Mouse (Mus musculus): ENCODE measurements around the gene Catsper2. TPM values are rescaled to one million over a fixed set of nuclear protein-coding genes. Genes with fewer than 3 reads are reported as not detected.

Gene Catsper2
- polyA plus RNA-seq, 1 experiment from 2014 or later, result 3.8 TPM

GRCm38 (mm10) chr2:121370921-121371320, 42.7 kb downstream of the Catsper2 start:
- no peak overlapping the region for H3K9ac ChIP-seq (replicated peaks)
- H3K9me3 ChIP-seq, result no peaks in the 10 kb centered on the region

GRCm38 (mm10) chr2:121368831-121369230, 44.8 kb downstream of the Catsper2 start:
- no peaks in the 10 kb centered on the region for H3K27me3 ChIP-seq
- H3K9me3 ChIP-seq, result no peaks in the 10 kb centered on the region
- ATAC-seq (replicated peaks), result no peak
- H3K27ac ChIP-seq (replicated peaks), result no peak overlapping the region
- H3K4me1 ChIP-seq, result peaks cover 4% of the 10 kb centered on the region; the same call in 1 of the 2 replicates
- H3K9ac ChIP-seq (replicated peaks), result no peak overlapping the region
- 54% methylated on average over 2 of the region's 2 CpGs for WGBS
- H3K4me3 ChIP-seq, result no peak overlapping the region
- no peak overlapping the region for H3K4me2 ChIP-seq (replicated peaks)
- no peaks in the 10 kb centered on the region for H3K36me3 ChIP-seq

More at GRCm38 (mm10) chr2:121370921-121371320, 42.7 kb downstream of the Catsper2 start:
- H3K4me1 ChIP-seq, result peaks cover 4% of the 10 kb centered on the region; the same call in 1 of the 2 replicates
- ATAC-seq (replicated peaks), result no peak
- no peaks in the 10 kb centered on the region for H3K27me3 ChIP-seq
- WGBS, result 93% methylated on average over 5 of the region's 5 CpGs
- no peak overlapping the region for H3K4me2 ChIP-seq (replicated peaks)
- no peaks in the 10 kb centered on the region for H3K36me3 ChIP-seq
- no peak overlapping the region for H3K4me3 ChIP-seq
- no peak overlapping the region for H3K27ac ChIP-seq (replicated peaks)

- no peaks in the 10 kb centered on the region for H3K36me3 ChIP-seq
- H3K9me3 ChIP-seq, result no peaks in the 10 kb centered on the region
- no peak overlapping the region for H3K9ac ChIP-seq (replicated peaks)
- H3K4me3 ChIP-seq, result no peak overlapping the region
- no peak overlapping the region for H3K27ac ChIP-seq (replicated peaks)
- 0 out of 2 replicates have a peak, but pooled peaks cover 4% of the 10 kb centered on the region for H3K27me3 ChIP-seq
- ATAC-seq (replicated peaks), result no peak
- WGBS, result 81% methylated on average over 3 of the region's 3 CpGs
- no peak overlapping the region for H3K4me2 ChIP-seq (replicated peaks)
- peaks cover 9% of the 10 kb centered on the region for H3K4me1 ChIP-seq
Measured at GRCm38 (mm10) chr2:121363656-121364055, 49.9 kb downstream of the Catsper2 start.

GRCm38 (mm10) chr2:121359461-121359860, 54.1 kb downstream of the Catsper2 start:
- no peak for ATAC-seq (replicated peaks)
- 0 out of 2 replicates have a peak overlapping the region, but pooled peaks have one; percentile 2 for H3K4me2 ChIP-seq (replicated peaks)
- no peaks in the 10 kb centered on the region for H3K36me3 ChIP-seq
- H3K4me3 ChIP-seq, result peak overlapping the region; percentile 52; the same call in 1 of the 2 replicates
- H3K9ac ChIP-seq (replicated peaks), result no peak overlapping the region
- peaks cover 24% of the 10 kb centered on the region for H3K27me3 ChIP-seq
- peaks cover 20% of the 10 kb centered on the region for H3K4me1 ChIP-seq
- H3K27ac ChIP-seq (replicated peaks), result no peak overlapping the region
- no peaks in the 10 kb centered on the region for H3K9me3 ChIP-seq
- WGBS, result 60% methylated on average over 4 of the region's 4 CpGs

DNA sequence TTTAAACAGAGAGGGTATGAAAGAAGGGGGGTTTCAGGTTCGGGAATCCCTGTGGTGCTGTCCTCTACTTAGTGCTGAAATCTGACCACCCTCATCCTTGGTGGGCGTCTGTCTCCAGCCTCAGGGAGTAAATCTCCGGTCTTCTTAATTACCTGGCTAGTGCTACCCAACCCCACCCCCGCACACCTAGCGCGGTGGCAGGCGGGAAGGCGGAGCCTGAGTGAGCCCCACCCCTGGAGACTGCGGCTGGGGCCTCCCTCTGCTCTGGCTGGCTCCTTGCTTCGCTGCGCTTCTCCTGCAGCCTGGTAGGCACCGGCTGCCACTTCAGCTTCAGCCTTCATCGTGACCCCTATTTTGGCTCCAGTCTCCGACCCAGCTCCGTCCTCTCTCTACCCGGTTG, 55.2 kb downstream of the Catsper2 start:
- peaks cover 27% of the 10 kb centered on the region for H3K4me1 ChIP-seq
- peak overlapping the region; percentile 52 for H3K4me3 ChIP-seq
- no peaks in the 10 kb centered on the region for H3K36me3 ChIP-seq
- peak overlapping the region; percentile 37; the same call in 1 of the 2 replicates for H3K27ac ChIP-seq (replicated peaks)
- H3K9ac ChIP-seq (replicated peaks), result peak overlapping the region; percentile 63
- ATAC-seq (replicated peaks), result peak; percentile 66
- H3K4me2 ChIP-seq (replicated peaks), result peak overlapping the region; percentile 65
- WGBS, result 1% methylated on average over 16 of the region's 16 CpGs
- no peaks in the 10 kb centered on the region for H3K9me3 ChIP-seq
- H3K27me3 ChIP-seq, result peaks cover 24% of the 10 kb centered on the region

DNA sequence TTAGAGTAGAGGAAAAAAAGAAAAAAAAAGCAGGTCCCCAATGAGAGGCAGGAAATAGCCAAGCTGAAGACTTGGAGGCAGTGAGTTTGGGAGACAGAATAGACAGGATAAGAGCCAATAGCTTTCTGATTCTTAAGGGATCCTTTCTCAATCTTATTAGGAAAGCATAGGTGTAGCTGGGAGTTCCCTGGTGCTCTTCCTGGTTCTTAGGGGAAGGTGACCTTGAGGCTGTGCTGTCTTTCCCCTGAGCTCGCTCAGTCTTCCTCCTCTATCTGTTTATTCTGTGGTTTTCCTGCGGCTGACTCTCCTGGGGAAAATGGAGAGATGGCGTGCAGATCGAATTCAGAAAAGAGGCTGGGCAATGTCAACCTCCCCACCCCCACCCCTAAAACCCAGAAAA, 55.6 kb downstream of the Catsper2 start:
- Histone ChIP-seq H3K4me3 (peak overlapping the region; percentile 52), H3K27me3 (peaks cover 24% of the 10 kb centered on the region), H3K9me3 (no peaks in the 10 kb centered on the region), H3K36me3 (no peaks in the 10 kb centered on the region), H3K9ac (replicated peaks) (peak overlapping the region; percentile 63), H3K27ac (replicated peaks) (no peak overlapping the region), H3K4me1 (peaks cover 27% of the 10 kb centered on the region), H3K4me2 (replicated peaks) (peak overlapping the region; percentile 65)
- 5% methylated on average over 4 of the region's 4 CpGs for WGBS
- ATAC-seq (replicated peaks), result no peak

DNA sequence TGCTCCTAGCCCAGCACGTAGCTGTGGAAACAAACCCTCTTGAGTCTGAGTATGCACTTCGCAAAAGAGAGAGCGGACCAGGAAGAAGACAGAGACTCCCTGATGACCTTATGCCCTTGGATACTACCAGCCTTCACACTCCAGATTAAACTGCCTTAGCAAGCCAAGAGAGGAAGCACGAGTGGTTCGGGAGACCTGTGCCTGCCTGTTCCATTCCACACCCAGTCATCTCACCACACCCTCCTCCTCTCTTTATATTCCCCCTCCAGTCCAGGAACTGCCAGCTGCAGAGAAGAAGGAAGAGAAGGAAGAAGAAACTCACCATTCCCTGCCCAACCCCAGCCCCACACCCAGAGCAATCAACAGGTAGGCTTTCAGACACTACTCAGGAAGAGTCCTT, 56.1 kb downstream of the Catsper2 start, which contains the start of gene Ckmt1:
Gene Ckmt1, plus strand, starts transcription at position 221 of the 400 bp plus-strand sequence.
- no peak for ATAC-seq (replicated peaks)
- H3K27me3 ChIP-seq, result peaks cover 24% of the 10 kb centered on the region
- H3K36me3 ChIP-seq, result no peaks in the 10 kb centered on the region
- H3K4me2 ChIP-seq (replicated peaks), result peak within 1 kb of the TSS; percentile 65
- peaks cover 27% of the 10 kb centered on the region for H3K4me1 ChIP-seq
- H3K9me3 ChIP-seq, result no peaks in the 10 kb centered on the region
- WGBS, result 66% methylated on average over 5 of the region's 5 CpGs
- H3K4me3 ChIP-seq, result peak within 1 kb of the TSS; percentile 52
- peak within 1 kb of the TSS; percentile 63 for H3K9ac ChIP-seq (replicated peaks)
- H3K27ac ChIP-seq (replicated peaks), result peak within 1 kb of the TSS; percentile 37; the same call in 1 of the 2 replicates

DNA sequence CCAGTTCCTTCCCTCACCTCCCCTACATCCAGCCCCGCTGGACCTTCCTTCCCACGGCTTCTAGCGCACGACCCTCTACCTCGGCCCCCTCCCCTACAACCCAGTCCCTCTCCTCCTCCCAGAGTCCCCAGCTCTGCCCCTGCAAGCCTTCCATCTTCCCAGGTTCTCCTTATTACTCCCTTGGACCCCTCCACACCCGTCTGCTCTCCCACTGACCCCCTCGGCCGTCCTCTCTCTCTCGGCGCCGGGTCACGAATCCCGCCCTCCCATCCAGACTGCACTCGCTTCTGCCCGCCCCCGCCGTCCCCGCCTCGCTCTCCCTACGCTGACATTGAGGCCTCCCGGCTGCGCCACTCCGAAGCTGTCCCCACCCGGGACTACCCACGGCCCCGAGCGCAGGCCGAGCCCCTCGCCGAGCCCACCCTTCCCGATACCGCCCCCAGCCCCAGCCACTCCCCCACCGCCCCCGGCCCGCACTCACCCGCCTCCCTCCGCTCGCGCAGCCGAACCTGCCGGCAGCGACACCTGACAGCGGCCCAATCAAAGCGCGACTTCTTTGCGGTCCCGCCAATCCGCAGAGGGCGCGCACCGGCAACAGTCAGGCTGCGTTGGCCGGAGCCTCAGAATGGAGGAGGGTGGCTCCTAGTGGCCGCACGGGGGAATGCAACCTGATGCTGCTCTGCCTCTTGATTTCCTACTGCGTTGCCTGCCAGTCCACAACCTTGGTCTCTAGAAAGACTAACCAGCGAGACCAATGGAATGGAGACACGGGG, 58.6 kb downstream of the Catsper2 start, which contains the start of gene Ppip5k1:
Gene Ppip5k1, minus strand, starts transcription at position 577 of the 773 bp plus-strand sequence.
- Histone ChIP-seq H3K4me1 (peaks cover 27% of the 10 kb centered on the region), H3K9me3 (no peaks in the 10 kb centered on the region), H3K27ac (replicated peaks) (peak within 1 kb of the TSS; percentile 84), H3K27me3 (peaks cover 24% of the 10 kb centered on the region), H3K4me3 (peak within 1 kb of the TSS; percentile 88), H3K36me3 (no peaks in the 10 kb centered on the region), H3K9ac (replicated peaks) (peak within 1 kb of the TSS; percentile 96), H3K4me2 (replicated peaks) (peak within 1 kb of the TSS; percentile 89)
- ATAC-seq (replicated peaks), result peak; percentile 98
- WGBS, result under 1% methylated on average over 58 of the region's 58 CpGs

- Histone ChIP-seq H3K9me3 (no peaks in the 10 kb centered on the region), H3K4me1 (peaks cover 26% of the 10 kb centered on the region), H3K36me3 (no peaks in the 10 kb centered on the region), H3K4me3 (peak overlapping the region; percentile 88), H3K27me3 (peaks cover 23% of the 10 kb centered on the region), H3K27ac (replicated peaks) (peak overlapping the region; percentile 84; the same call in 1 of the 2 replicates), H3K9ac (replicated peaks) (peak overlapping the region; percentile 96), H3K4me2 (replicated peaks) (peak overlapping the region; percentile 89)
- no peak for ATAC-seq (replicated peaks)
- 7% methylated on average over 6 of the region's 6 CpGs for WGBS
Measured at GRCm38 (mm10) chr2:121354378-121354777, 59.2 kb downstream of the Catsper2 start.

DNA sequence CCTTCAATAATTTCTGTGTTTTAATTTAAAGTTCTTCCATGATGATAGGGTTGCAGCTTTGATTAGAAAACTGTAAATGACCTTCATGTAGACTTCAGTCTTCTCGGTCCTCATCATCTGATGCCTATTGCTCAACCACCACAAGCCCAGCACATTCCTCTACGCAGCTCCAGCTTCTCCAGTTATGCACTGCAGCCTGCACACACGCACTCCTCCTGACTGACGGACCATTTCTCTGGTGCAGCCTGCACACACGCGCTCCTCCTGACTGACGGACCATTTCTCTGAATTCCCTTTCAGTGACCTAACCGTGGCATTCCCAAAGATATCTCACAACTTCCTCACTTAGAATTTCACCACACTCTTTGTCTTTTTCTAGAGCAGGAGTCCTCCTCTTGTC, 60.4 kb downstream of the Catsper2 start:
- Histone ChIP-seq H3K4me2 (replicated peaks) (no peak overlapping the region), H3K36me3 (peaks cover 3% of the 10 kb centered on the region; the same call in 1 of the 2 replicates), H3K4me3 (no peak overlapping the region), H3K9ac (replicated peaks) (no peak overlapping the region), H3K4me1 (peaks cover 13% of the 10 kb centered on the region), H3K27me3 (peaks cover 20% of the 10 kb centered on the region), H3K27ac (replicated peaks) (no peak overlapping the region), H3K9me3 (no peaks in the 10 kb centered on the region)
- no peak for ATAC-seq (replicated peaks)
- WGBS, result 81% methylated on average over 8 of the region's 8 CpGs

All from forebrain, embryonic 15.5 days (tissue).